Mouse (Mus musculus) bone marrow, adult 2 months (tissue): ENCODE data around the gene Pkd1l2.

Experiments used
- CTCF ChIP-seq: fragments of 200-500 bp; IDR thresholded peaks from 2 replicates; pipeline ENCODE4 v1.5.1; 2011; ENCODE audit warnings: low read length, control low read depth; ENCODE audit not compliant: control insufficient read depth, insufficient read depth
- POLR2A ChIP-seq: fragments of 200-500 bp; IDR thresholded peaks from 2 replicates; pipeline ENCODE4 v1.6.1; 2011; ENCODE audit warnings: low read depth, mild to moderate bottlenecking, control low read depth, low read length, borderline replicate concordance; ENCODE audit not compliant: control insufficient read depth

DNA sequence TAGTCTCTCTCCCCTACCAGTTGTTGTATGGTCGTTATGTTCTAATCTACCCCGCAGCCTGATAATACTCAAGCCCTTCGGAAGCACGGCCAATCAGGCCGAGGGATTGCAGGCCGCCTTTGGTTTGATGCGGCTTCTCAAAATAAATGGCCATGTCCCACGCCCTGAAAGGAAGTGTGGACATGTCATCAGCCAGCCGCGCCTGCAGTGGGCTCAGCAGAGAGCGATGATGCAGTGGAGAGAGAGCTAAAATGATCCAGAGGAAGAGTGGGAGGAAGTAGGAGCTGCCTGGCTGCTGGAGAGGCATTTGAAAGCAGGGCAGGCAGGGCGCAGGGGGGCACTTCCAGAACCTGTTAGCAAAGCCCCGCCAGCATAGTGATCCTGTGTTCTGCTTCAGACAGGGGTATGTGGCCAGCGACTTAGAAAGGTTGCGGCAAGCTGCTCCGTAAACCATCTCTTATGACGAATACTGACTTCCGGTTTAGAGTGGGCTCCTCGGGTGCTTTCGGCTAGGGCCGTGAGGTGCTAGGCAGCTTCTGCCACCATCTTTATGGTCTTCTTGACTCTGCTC lies 135.9 kb downstream of the Pkd1l2 start:
- TF ChIP-seq CTCF (no peak), POLR2A (no peak)
